Mouse (Mus musculus) C2C12 (cell line): ENCODE data around the gene Gfod1. TPM values are rescaled to one million over a fixed set of nuclear protein-coding genes. Genes with fewer than 3 reads are reported as not detected.

ENCODE experiments used
- H3K27me3 ChIP-seq: one replicate; pipeline ENCODE4 v1.6.1; 2011; ENCODE audit not compliant: control insufficient read depth, insufficient read depth, insufficient read length
- H3K36me3 ChIP-seq: one replicate; pipeline ENCODE4 v1.6.1; 2011; ENCODE audit not compliant: control insufficient read depth, insufficient read depth
- H3K4me3 ChIP-seq: one replicate; pipeline ENCODE4 v1.5.1; 2011; ENCODE audit warnings: mild to moderate bottlenecking, control low read depth; ENCODE audit not compliant: poor library complexity, insufficient read depth, severe bottlenecking
- H3K79me2 ChIP-seq: one replicate; pipeline ENCODE4 v1.6.1; 2011; ENCODE audit not compliant: control insufficient read depth, insufficient read depth
- H3K79me3 ChIP-seq: one replicate; pipeline ENCODE4 v1.6.1; 2011; ENCODE audit warnings: low read depth, control low read depth
- H3ac ChIP-seq: one replicate; pipeline ENCODE3; 2011; ENCODE audit warnings: low read depth; ENCODE audit not compliant: control insufficient read depth, insufficient read length
- CEBPB ChIP-seq: IDR thresholded peaks from one replicate; pipeline ENCODE4 v1.6.1; 2011; ENCODE audit warnings: low read depth, mild to moderate bottlenecking, control low read depth, moderate library complexity
- CTCF ChIP-seq: IDR thresholded peaks from one replicate; pipeline ENCODE4 v1.5.1; 2011; ENCODE audit not compliant: control insufficient read depth, insufficient read depth, insufficient read length
- FOSL1 ChIP-seq: IDR thresholded peaks from one replicate; pipeline ENCODE4 v1.8.0; 2011; ENCODE audit warnings: mild to moderate bottlenecking, low read length; ENCODE audit not compliant: poor library complexity, insufficient read depth, severe bottlenecking
- MAX ChIP-seq: IDR thresholded peaks from one replicate; pipeline ENCODE4 v1.6.1; 2011; ENCODE audit warnings: mild to moderate bottlenecking, control low read depth
- MYOD1 ChIP-seq: IDR thresholded peaks from one replicate; pipeline ENCODE4 v1.6.1; 2011; ENCODE audit warnings: low read depth; ENCODE audit not compliant: control insufficient read depth, insufficient read length
- MYOG ChIP-seq: IDR thresholded peaks from one replicate; pipeline ENCODE4 v1.6.1; 2011; ENCODE audit not compliant: control insufficient read depth, insufficient read length; ENCODE audit errors: extremely low read depth
- USF1 ChIP-seq: IDR thresholded peaks from one replicate; pipeline ENCODE4 v1.6.1; 2011; ENCODE audit warnings: low read depth, mild to moderate bottlenecking, control low read depth, moderate library complexity
- polyA plus RNA-seq: library from polyadenylated mRNA; unstranded; fragments of >200 nt; fragmentation: generic; extraction: Trizol; gene quantifications from one replicate; pipeline ENCODE4 v1.2.1, GENCODE M21; 2012; ENCODE audit warnings: missing spikeins

The Gfod1 gene
- polyA plus RNA-seq, 1 experiment, result 10.3 TPM

DNA sequence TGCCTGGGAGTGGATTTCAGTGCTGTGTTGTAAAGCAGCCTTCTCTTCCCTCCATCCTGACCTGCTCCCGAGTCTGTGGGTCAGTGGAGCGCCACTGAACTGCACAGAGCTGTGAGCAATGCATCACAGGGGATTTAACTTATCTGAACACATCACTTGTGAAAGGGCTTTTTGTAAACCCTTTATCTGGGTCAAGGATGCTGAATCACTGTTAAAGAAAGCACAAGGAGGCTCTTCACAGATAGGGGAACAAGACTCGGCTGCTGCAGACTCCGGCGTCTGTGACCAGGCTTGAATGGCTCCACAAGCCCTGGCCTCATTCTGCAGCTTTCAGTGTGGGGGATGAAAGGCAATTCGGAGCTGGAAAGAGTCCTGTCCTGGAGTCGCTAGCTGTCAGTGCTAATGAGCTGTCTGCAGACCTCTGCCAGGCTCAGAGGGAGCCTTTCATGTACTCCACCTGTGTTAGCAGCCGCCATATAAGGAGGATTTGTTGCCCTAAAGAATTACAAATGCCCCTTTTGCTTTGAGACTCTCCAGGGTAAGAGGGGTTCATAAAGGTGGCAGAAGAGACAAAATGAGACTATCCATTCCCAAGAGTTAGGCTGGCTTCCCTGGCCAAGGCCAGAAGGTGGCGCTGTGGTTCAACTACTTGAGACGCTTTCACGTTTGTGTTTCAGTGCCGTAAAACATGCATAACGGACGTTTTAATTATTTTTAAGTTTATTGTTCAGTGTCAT lies 121.3 kb downstream of the Gfod1 start:
- no peak overlapping the region for H3K4me3 ChIP-seq
- no peak for TF ChIP-seq USF1
- no peak for TF ChIP-seq MYOD1
- TF ChIP-seq MYOG, result no peak
- TF ChIP-seq CTCF, result peak; percentile 77
- no peak for TF ChIP-seq MAX
- no peak for TF ChIP-seq FOSL1
- no peak for TF ChIP-seq CEBPB
- no peaks in the 10 kb centered on the region for H3K36me3 ChIP-seq
- H3ac ChIP-seq, result no peak overlapping the region
- no peaks in the 10 kb centered on the region for H3K79me2 ChIP-seq
- H3K27me3 ChIP-seq, result no peaks in the 10 kb centered on the region
- no peaks in the 10 kb centered on the region for H3K79me3 ChIP-seq

- H3K79me3 ChIP-seq, result no peaks in the 10 kb centered on the region
- no peak overlapping the region for H3ac ChIP-seq
- no peak overlapping the region for H3K4me3 ChIP-seq
- H3K27me3 ChIP-seq, result no peaks in the 10 kb centered on the region
- H3K79me2 ChIP-seq, result no peaks in the 10 kb centered on the region
- TF ChIP-seq MYOD1, result no peak
- no peak for TF ChIP-seq MYOG
- no peak for TF ChIP-seq CTCF
- no peak for TF ChIP-seq MAX
- TF ChIP-seq FOSL1, result no peak
- TF ChIP-seq USF1, result no peak
- no peak for TF ChIP-seq CEBPB
- no peaks in the 10 kb centered on the region for H3K36me3 ChIP-seq
Observed at GRCm38 (mm10) chr13:43181104-43181503, 122.9 kb downstream of the Gfod1 start.

GRCm38 (mm10) chr13:43177317-43177716 lies 126.7 kb downstream of the Gfod1 start:
- TF ChIP-seq USF1 (no peak), FOSL1 (no peak), MYOD1 (no peak), CEBPB (no peak), MYOG (no peak), MAX (no peak), CTCF (no peak)
- no peaks in the 10 kb centered on the region for H3K79me3 ChIP-seq
- no peak overlapping the region for H3ac ChIP-seq

DNA sequence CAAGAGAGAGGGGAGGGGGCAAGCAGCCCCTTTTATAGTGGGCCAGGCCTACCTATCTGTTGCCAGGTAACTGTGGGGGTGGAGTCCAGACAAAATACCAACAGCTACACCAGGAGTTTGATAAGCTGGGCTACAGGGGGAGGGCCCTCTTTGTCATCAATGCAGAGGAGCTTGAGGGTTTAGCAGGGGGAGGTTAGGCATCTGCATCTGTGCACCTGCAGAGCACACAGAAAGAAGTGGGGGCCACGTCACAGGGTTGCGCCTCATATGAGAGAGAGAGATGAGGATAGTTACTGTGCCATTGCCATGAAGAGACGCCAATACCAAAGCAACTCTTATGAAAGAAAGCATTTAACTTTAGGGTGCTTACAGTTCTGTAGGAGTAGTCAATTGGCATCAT lies 127.3 kb downstream of the Gfod1 start:
- Histone ChIP-seq H3ac (no peak overlapping the region), H3K79me3 (no peaks in the 10 kb centered on the region), H3K36me3 (no peaks in the 10 kb centered on the region), H3K4me3 (no peak overlapping the region), H3K79me2 (no peaks in the 10 kb centered on the region), H3K27me3 (no peaks in the 10 kb centered on the region)
- TF ChIP-seq MYOD1, result no peak
- no peak for TF ChIP-seq FOSL1
- no peak for TF ChIP-seq USF1
- no peak for TF ChIP-seq MYOG
- TF ChIP-seq CTCF, result no peak
- no peak for TF ChIP-seq CEBPB
- TF ChIP-seq MAX, result no peak

More at GRCm38 (mm10) chr13:43177317-43177716, 126.7 kb downstream of the Gfod1 start:
- Histone ChIP-seq H3K4me3 (no peak overlapping the region), H3K79me2 (no peaks in the 10 kb centered on the region), H3K27me3 (no peaks in the 10 kb centered on the region), H3K36me3 (no peaks in the 10 kb centered on the region)

- H3K79me2 ChIP-seq, result no peaks in the 10 kb centered on the region
- H3K27me3 ChIP-seq, result no peaks in the 10 kb centered on the region
- H3K4me3 ChIP-seq, result no peak overlapping the region
- TF ChIP-seq CTCF (peak; percentile 1), MYOD1 (no peak)
- H3K79me3 ChIP-seq, result no peaks in the 10 kb centered on the region
- no peaks in the 10 kb centered on the region for H3K36me3 ChIP-seq
- no peak overlapping the region for H3ac ChIP-seq
Observed at GRCm38 (mm10) chr13:43173262-43173661, 130.7 kb downstream of the Gfod1 start.
